Mouse (Mus musculus): ENCODE results near the gene Cyth1.
A peak's percentile ranks its signal among the peaks of the same experiment; 100 is the strongest.

The Cyth1 gene

DNA sequence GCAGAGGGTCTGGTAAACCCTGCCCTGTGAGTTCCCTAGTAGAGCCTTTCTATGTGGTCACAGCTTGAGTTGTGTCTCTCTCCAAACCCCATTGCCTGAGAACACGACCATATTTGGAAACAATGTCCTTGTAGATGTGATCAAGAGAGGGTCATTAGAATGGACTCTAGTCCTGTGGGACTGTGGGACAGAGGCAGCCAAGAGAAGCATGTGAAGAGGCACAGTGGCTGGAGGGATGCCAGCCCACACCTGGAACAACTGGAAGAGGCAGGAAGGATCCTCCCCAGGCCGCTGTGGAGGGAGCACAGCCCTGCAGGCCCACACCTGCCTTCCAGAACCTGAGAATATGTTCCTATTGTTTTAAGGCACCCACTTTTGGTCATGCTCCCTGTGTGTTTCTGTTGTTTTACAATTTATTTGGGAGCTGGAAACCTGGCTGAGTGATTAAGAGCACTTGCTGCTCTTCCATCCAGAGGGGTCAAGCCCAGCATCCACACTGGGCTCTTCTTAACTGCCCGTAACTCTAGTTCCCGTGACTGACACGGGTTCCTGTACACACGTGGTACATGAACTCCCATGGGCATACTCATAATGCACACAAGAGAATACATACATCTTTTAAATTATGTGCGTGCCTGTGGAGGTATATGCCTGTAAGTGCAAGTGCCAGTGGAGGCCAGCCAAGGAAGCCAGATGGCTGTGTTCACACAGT, 5.2 kb upstream of the Cyth1 start:
- peak; percentile 63 for DNase-seq

DNA sequence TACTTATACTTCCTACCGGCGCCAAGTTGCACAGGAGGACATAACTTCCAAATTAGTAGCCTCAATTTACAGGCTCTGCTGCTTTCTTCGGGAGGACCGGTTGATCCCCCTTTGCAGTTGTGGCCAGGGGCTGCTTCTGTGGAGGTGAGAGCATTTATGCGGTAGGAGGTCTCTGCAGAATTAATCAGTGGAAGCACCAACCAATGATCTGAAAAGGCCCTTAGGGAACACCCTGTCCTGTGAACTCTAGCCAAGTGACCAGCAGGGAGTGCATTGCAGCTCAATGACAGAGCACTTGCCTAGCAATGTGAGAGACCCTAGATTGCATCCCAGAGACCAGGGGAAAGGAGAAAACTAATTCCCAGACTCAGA, 606 bp upstream of the Cyth1 start:
- no peak for DNase-seq

DNA sequence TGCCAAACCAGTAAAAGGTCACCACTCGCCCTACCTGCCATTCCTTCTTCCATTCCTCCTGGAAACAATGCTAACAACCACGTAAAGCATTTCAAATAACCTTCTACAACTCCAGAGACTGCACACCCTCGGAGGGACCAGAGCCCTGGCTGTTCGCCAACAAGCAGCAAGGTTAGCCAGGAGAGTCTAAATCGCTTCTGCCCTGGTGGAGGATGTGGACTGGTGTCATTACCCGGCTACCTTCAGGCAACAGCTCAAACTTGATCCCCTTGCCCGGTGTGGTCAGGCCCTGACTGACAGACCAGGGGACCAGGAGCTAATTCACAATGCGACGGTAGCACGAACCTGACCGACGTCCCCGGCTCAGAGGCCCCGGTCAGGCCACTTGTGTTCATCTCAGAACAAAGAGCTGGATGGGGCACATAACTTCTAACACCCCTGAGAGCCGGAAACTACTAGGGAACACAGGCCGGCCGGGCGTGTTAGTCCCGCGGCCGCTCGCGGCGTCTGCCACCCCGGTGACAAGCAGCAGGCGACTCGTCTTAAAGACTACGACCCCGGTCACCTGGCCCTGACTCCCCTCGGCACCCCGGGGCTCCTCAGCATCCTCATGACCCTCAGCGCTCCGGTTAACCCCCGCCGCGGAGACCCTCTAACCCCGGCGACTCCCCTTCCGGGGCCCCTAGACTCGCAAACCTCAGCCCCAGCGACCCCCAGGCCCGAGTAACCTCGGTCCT, 865 bp downstream of the Cyth1 start:
- peak; percentile 79 for DNase-seq

DNA sequence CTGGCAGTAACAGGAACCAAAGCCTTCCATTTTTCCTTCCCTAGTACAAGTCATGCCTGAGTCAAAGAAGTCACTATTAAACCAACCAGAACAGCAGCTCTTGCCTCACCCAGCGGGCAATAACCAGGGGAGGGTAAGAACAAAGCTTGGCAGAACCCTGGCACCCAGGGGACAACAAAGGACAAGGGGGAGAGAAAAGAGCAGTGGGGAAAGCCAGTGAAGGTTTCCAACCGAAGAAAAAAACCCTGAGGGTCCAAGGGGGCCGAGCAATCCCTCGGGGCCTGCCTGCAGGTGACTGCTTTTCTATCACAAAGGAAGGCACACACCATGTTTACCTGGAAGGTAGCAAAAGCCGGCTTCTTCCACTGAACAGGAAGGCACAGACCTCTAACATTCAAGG, 1.7 kb downstream of the Cyth1 start:
- DNase-seq: peak; percentile 48

DNA sequence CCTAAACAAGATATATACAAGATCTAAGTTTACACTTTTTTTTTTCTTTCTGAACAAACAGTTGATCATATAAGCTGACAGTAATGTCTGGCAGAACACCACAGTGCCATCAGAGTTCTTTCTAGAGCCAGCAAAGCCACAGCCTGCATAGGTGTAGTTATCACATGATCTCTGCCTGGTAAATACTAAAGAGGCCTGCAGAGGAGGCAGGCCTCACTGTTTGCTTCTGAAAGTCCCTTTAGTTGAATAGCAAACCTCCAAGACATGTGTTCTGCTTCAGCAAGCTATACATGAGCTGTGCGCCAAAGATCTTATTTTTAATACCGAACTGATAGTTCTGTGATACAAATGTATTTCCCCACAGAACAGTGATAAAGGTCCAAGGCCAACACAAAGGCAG, 3.3 kb downstream of the Cyth1 start:
- no peak for DNase-seq

DNA sequence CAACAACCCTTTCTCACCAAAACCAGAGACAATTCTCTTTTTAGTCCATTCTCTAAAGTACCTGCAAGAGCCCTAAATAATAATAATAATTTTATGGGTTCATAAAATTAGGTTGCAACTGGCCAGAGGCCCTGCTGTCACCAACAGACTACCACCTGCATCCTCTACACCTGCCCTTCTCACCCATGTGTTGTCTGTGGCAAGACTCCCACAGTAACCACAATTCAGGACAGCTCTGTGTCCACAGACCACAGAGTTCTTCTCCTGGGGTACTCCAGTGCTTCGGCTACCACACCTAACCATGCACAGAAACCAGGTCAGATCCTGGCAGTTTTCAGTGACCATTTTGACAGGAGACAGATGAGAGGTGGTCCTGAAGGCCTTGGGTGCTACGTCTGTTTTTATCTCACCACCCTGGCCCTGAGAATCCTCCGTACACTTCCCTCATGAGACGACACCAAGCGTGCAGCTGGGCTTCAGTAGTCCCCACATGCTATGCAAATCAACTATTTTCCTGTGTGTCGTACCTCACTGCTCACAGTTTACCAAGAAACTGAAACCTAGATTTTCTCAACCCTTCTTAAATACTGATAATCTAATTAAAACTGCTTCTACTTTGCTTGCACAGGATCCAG, 4.6 kb downstream of the Cyth1 start:
- no peak for DNase-seq

DNA sequence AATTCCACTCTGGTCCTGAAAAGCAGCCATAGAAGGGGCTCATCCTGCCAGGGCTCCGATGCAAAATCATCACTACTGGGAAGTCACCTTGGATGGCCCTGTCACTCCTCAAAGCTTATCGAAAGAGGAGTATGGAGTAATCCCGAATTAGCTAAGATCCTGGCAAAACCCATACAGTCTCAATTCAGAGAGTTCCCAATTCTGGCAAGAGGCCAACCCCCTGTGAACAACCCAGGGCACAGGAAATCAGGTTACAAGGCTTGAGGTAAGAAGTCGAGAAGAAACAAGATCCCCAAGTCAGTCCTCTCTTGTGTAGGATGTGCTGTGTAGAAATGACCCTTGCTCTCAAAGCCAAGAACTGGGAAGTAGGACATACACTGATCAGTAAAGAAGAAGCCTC, 5.9 kb downstream of the Cyth1 start:
- DNase-seq: peak; percentile 54

DNA sequence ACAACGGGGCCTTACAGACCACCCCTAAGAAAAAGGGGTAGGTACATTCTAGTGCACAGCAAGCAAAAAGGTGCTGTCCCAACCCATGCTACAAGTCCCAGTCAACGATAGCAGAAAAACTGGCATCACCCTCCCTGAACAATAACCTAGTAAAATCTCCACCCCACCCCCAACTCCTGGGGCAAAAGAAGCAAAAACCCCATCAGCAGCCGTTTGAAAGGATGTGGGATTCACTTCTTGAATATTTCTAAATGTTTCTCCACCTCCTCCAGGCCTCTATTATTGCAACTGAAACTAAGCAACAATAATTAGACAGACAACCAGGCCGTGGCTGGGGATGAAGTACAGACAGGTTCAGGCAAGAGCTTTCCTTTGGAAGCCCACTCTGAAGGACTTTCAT, 8.0 kb downstream of the Cyth1 start:
- DNase-seq: no peak

DNA sequence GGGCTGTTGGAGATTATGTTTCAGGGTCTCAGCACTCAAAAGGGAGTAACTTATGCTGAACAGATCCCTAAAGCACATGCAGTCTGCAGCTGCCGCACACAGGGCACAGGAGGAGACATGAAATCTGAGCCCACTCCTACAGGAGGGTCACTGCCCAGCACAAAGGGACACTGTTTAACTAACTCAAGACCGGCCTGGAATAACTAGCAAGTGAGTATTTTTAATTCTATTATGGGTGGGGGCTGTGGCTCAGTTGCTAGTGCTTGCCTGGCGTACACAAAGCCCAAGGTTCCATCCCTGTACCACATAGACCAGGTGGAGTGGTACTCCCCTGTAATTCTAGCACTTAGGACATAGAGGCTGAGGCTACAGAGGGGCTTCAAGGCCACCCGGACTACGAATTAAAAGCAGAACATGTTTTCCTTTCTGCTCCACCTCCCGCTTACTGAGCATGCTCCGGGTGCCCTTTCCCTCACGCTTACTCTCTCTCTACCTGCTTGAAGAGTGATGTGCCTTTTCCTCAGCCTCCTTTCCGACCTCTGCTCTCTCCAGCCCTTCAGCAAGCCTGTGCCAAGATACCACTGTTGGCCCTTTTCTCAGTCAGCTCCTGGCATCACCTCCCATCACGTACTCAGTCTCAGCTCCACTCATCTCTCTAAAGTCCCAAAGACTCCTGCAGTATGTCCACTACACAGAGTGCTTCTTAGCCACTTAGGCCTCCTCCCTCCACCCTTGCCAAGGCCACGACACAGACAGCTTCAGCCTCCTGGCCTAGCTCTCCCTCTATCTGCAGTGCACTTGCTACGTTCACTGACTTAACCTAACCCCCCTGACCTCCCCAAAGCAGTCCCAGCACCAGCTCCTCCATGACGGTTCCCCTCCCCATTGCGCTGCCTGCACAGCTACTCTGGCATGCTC, 8.9 kb downstream of the Cyth1 start:
- no peak for DNase-seq

DNA sequence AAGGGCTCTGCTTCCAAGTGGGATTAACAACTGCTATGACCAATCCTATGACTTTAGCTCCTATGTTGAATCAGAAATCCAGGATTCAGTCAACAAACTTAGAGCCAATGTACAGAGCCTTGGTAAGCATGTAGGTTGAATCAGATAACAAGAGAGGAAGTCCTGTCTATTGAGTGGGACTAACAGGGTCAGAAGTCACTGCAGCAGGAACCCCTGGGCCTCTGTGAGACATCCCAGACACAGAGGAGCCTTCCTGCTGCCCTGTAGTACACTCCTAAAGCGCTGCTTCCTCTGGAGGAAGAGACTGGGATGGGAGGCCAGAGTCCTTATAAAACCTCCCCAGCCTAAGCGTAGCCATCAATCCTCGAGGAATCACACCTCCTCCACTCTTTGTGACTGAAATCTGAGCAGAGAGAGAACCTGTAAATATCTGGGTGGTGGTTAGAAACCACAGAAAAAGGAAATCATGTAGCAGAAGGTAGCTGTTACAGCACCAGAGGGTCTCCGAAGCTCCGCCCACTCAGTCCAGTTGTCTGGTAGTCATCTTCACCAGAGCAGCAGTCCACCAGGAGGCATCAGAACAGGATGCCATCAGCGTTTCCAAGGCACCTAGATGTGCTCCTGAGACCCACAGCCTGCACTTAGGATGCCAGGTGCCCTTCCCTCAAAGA, 11.7 kb downstream of the Cyth1 start:
- DNase-seq: no peak

DNA sequence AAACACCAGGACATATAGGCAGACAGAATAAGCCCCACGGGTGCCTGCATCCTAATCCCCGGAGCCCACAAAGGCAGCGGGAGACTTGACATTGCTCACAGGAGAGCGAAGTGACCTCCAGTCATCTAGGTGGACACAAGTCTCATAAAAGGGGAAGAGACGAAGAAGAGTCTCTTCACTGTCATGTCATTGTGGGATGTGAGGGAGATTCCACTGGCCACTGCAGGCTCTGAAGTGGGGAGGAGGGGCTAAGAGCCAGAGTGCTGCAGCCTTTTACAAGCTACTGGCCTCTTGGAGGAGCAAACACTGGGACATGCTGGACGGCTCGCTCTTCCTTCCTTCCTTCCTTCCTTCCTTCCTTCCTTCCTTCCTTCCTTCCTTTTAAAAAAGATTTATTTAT, 13.5 kb downstream of the Cyth1 start:
- no peak for DNase-seq

DNA sequence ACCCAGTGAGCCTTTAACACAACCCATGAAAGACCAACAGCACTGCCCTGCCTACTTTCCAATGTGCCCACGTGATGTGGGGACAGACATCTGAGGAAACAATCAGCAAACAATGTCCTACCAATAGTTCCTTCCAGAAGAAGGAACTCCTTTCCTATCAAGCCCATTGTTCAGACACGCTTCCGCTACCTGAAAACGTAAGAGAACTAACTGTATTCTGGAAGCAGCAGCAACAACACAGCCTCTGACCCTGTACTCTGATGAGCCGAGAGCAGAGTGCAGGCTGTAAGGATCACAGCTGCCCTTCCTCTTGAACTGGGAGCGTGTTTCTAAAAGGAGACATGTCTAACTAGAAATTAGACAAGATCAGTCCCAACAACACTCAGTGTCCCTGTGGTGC, 13.9 kb downstream of the Cyth1 start:
- no peak for DNase-seq

DNA sequence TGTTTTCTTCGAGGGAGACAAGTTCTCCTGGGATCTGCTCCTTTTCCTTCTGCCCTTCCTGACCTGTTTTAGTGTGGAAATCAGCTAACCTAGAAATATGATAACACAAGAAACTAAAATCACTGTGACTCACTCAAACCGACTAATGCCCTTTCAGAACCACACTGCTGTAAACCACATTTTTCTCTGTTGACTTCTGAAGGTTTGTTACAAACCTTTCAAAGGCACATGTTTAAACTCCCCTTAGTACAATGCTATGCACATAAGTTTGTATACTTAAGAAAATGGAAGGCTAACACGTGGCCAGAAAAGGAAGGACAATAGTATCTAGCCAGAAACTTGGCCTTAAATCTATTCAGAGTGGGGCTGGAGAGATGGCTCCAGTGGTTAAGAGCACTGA, 14.5 kb downstream of the Cyth1 start:
- DNase-seq: no peak

DNA sequence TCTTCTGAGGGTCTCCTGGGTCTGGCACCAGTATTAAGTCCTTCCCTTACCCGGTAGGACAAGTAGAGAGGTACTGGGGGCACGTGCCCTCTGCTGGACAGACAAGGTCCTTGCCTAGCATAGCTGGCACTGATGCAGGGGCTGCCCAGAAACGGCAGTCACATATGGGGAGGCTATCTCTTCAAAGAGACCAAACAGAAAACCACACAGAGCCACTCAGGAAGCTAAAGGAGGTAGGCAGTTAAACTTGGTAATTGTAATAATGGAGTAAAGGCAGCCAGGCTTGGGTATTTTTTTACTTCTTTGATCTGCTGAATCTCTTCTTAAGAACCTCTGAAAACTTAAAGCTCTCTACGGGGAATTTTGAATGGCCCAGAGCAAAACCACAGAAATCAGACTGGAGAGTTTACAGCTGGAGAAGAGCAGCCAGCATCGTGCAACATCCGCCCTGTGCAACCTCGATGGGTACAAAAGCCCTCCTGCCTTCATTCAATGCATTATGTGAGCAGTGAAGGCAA, 16.0 kb downstream of the Cyth1 start:
- DNase-seq: peak; percentile 28

DNA sequence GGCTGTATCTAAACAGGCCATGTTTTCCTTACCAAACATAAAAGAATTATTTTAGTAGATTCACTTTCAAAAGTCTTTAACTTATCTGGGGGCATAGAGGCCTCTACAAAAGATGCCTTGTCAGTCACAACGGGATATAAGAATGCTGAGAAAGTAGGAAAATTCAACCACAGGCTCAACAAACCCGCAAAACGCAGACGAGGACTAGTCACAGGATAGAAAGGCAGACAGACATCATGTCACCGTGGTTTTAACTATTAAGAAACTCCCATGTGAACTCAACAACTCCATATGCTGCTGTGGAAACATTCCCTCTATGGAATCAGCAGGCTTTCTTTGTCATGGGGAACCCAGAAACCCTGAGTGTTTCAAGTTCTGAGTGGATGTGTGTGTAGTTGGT, 18.5 kb downstream of the Cyth1 start:
- no peak for DNase-seq

DNA sequence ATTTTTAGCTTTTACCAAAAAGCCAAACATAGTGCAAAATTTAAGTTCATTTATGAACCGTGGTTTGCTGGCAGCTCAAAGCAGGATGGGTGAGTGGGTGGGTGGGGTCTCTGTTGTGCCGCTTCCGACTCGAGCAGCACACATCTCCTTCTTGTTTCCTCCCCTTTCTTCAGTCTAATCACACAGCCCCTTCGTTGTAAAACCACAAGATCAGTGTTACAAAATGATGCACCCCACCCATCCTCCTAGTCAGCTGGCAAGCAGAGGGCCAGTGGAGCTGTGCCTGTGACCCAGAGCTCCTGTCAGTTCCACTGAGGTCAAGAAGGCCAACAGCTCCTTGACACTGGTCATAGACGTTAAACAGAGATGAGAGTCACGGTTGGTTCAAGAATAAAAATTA, 20.7 kb downstream of the Cyth1 start:
- DNase-seq: no peak

DNA sequence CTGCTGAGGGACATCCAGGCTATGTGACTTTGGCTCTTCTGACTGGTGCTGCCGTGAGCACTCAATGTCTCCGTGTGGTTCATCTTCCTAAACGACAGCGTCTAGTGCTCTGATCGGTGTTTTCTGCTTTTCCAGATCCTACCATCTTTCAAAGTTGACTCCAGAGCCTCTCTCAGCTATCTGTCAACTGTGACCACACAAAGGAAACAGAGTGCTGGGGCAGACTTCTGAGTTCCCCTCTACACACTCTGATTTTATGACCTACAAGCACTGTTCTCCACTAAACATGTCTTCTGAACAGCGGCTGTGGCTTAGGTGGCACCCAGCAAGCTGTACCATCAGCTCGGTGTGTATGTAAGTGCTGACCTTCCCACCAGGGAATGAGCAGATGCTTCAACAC, 21.5 kb downstream of the Cyth1 start:
- DNase-seq: no peak

DNA sequence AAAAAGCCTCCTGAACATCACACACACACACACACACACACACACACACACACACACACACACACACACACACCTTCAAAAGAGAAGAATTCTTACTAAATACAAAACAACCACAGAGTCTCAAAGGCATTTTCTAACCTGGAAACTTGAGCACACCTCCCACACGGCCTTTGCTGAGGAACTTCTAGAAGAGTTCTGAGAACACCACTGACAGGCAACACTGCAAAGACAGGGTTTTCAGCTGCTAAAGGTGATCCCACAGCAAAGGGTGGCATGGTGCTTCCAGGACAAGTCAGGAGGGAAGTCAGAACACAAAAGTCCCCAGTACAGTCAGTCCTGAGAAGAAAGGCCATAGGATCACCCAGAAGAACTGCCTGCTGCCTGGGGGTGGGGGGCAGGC, 22.5 kb downstream of the Cyth1 start:
- DNase-seq: no peak

DNA sequence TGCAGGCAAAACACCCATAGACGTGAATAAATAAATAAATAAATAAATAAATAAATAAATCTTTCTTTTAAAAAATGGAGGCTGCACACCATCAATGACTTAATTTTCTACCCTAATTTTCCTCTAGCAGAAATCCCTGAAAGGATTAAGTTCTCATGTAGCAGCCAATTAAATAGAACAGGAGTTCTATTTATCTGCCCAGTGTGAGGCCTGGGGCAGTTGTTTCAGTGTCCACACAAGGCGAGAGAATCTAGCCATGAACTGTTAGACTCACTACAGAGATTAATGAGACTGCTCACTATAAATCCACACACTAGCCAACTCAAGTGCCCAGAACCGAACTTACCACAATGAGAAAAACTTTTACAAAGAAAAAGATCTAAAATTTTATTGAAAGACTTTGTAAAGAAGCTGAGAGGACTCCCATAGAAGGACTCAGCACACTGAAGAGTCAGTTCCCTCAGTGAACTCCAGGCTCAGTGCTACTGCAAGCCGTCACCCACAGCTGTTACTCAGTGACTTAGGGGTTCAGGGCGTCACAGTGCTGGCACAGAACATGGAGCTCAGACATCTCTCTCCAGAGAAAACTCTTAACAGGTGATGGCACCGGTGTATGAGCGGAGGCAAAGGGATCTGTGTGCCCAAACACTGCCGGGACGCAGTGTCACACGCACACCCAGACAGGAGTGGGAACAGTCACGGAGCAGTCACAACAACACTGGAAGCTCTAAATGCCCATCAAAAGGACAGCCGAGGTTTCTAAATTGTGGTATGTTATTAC, 23.1 kb downstream of the Cyth1 start:
- DNase-seq: no peak

DNA sequence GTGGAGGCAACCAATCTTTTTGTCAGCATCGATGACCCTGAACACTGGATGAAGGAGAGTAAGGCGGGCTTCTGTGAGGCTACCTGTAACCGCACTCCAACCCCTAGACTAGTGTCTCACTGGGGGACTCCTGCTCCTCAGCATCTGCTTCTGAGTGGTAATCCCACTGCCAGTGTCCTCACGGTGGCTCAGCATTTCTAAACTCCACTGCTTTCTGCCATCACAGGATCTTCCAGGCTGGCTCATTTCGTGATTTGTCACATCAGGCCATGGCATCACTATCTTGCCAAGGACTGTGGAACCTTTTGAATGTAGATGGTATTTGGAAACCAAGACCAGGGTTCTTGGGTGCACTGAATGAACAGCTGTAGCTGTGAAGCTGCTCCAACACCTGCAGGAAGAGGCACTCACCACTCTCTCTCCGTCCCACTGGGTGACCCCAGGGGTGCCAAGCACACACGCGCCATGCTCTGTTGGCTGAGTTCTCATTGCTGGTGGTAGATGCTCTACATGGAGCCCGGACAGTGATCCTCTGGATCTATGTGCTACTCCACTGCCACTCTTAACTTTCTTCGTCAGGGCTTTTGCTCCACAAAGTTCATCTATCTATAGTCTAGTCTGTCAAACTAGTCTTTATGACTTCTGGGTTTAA, 24.9 kb downstream of the Cyth1 start:
- DNase-seq: no peak

DNA sequence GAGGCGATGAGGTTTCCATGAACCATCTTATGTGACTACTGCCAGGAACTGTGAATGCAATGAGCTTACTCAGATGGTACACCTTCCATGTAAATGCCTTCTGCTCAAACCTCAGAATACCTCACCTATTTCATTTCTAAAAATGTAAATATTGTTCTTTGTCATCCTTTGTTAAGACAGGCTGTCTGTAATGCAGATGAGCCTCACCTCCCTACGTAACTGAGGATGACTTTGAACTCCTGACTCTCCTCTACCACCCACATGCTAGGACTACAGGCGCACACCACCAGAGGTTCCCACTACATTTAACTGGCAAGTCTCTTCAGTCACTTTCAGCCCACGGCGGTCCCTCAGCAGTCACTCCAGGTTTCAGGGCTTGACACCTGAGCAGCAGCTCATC, 25.5 kb downstream of the Cyth1 start:
- no peak for DNase-seq
